Comparison of ENCODE assay signal across 20 mouse cellular contexts in genomic region chr1:24372471-24373258, GRCm38 (mm10).
DNase-seq lines count a peak whose midpoint lies in the region; ATAC-seq and TF ChIP-seq lines count a peak whose summit lies in the region.
"Had no signal": no experiment of that assay in that cellular context is flagged by ENCODE, and none has a peak within 500 bp of the region (broad histone marks: within the 10 kb centered on the region; RNA-seq: fewer than 3 reads in every experiment).

No protein-coding gene starts in this region.

- no peak overlapping the region for H3K9ac ChIP-seq in forebrain, embryonic 11.5 days (ENCODE audit: low read length)
- H3K9ac ChIP-seq in forebrain, postnatal 0 days = no peak overlapping the region
- no peak overlapping the region for H3K9ac ChIP-seq in hindbrain, embryonic 16.5 days (ENCODE audit: low read depth, low read length)
- H3K9ac ChIP-seq in hindbrain, embryonic 12.5 days = no peak overlapping the region
- H3K9ac ChIP-seq: liver, embryonic 15.5 days; lung, embryonic 15.5 days; neural tube, embryonic 12.5 days had no signal

- TF ChIP-seq CTCF in forebrain, postnatal 0 days (IDR thresholded peaks at IDR 0.05; ENCODE audit: low read depth) = no peak

- H3K27me3 ChIP-seq in forebrain, embryonic 11.5 days (ENCODE audit: control insufficient read depth, insufficient read depth, low read length) = no peaks in the 10 kb centered on the region
- H3K27me3 ChIP-seq in forebrain, postnatal 0 days (ENCODE audit: insufficient read depth, low read length) = no peaks in the 10 kb centered on the region
- H3K27me3 ChIP-seq in hindbrain, embryonic 16.5 days (replicated peaks; ENCODE audit: control insufficient read depth, insufficient read depth, low read length) = no peaks in the 10 kb centered on the region
- no peaks in the 10 kb centered on the region for H3K27me3 ChIP-seq in hindbrain, embryonic 12.5 days
- H3K27me3 ChIP-seq: liver, embryonic 15.5 days; lung, embryonic 15.5 days; neural tube, embryonic 12.5 days had no signal

- no peaks in the 10 kb centered on the region for H3K4me1 ChIP-seq in forebrain, embryonic 11.5 days (replicated peaks; ENCODE audit: control insufficient read depth, insufficient read depth, low read length)
- H3K4me1 ChIP-seq in forebrain, postnatal 0 days (ENCODE audit: insufficient read depth) = 0 out of 2 replicates have a peak, but pooled peaks cover 3% of the 10 kb centered on the region
- H3K4me1 ChIP-seq in hindbrain, embryonic 16.5 days (ENCODE audit: control insufficient read depth, insufficient read depth, low read depth, low read length) = peaks cover 2% of the 10 kb centered on the region; the same call in 1 of the 2 replicates
- no peaks in the 10 kb centered on the region for H3K4me1 ChIP-seq in hindbrain, embryonic 12.5 days
- H3K4me1 ChIP-seq: liver, embryonic 15.5 days; neural tube, embryonic 12.5 days had no signal

- no peak for DNase-seq in cerebellum, adult 9-11 months
- DNase-seq in forebrain, embryonic 11.5 days (ENCODE audit: low spot score) = no peak
- DNase-seq in forebrain, postnatal 0 days = no peak
- DNase-seq in brain, adult 2 months (ENCODE audit: low read depth, low spot score) = peak; percentile 29
- DNase-seq in lung, postnatal 25 days (ENCODE audit: low spot score) = no peak
- DNase-seq: adrenal gland, adult 8-10 months; gastrocnemius, postnatal 36 days; kidney, adult 18-20 months; kidney, postnatal 4 days; liver; lung, postnatal 4 days; right cerebral cortex, postnatal 14 days had no signal

- H3K27ac ChIP-seq in forebrain, embryonic 11.5 days (ENCODE audit: low read depth, low read length) = no peak overlapping the region
- no peak overlapping the region for H3K27ac ChIP-seq in forebrain, postnatal 0 days (ENCODE audit: low read depth, low read length)
- H3K27ac ChIP-seq in hindbrain, embryonic 16.5 days (ENCODE audit: low read depth, low read length) = no peak overlapping the region
- H3K27ac ChIP-seq in hindbrain, embryonic 12.5 days = no peak overlapping the region
- H3K27ac ChIP-seq: liver, embryonic 15.5 days; lung, embryonic 15.5 days; neural tube, embryonic 12.5 days had no signal

- no peaks in the 10 kb centered on the region for H3K36me3 ChIP-seq in forebrain, embryonic 11.5 days (ENCODE audit: control insufficient read depth, insufficient read depth, low read length)
- H3K36me3 ChIP-seq in forebrain, postnatal 0 days (ENCODE audit: insufficient read depth) = no peaks in the 10 kb centered on the region
- H3K36me3 ChIP-seq in hindbrain, embryonic 16.5 days (ENCODE audit: control insufficient read depth, insufficient read depth, low read length) = no peaks in the 10 kb centered on the region
- no peaks in the 10 kb centered on the region for H3K36me3 ChIP-seq in hindbrain, embryonic 12.5 days
- H3K36me3 ChIP-seq: liver, embryonic 15.5 days; lung, embryonic 15.5 days; neural tube, embryonic 12.5 days had no signal

- 91% methylated on average over 4 of the region's 4 CpGs for WGBS in forebrain, embryonic 11.5 days
- 73% methylated on average over 4 of the region's 4 CpGs for WGBS in forebrain, postnatal 0 days
- 84% methylated on average over 4 of the region's 4 CpGs for WGBS in hindbrain, embryonic 16.5 days
- 87% methylated on average over 4 of the region's 4 CpGs for WGBS in hindbrain, embryonic 12.5 days

- H3K4me2 ChIP-seq in forebrain, embryonic 11.5 days (ENCODE audit: low read depth, low read length, severe bottlenecking) = no peak overlapping the region
- H3K4me2 ChIP-seq in forebrain, postnatal 0 days (ENCODE audit: low read depth) = no peak overlapping the region
- H3K4me2 ChIP-seq in hindbrain, embryonic 16.5 days (ENCODE audit: low read length) = no peak overlapping the region
- no peak overlapping the region for H3K4me2 ChIP-seq in hindbrain, embryonic 12.5 days (replicated peaks)
- H3K4me2 ChIP-seq: liver, embryonic 15.5 days; lung, embryonic 15.5 days; neural tube, embryonic 12.5 days had no signal

- no peak overlapping the region for H3K4me3 ChIP-seq in forebrain, embryonic 11.5 days (ENCODE audit: low read depth, low read length)
- no peak overlapping the region for H3K4me3 ChIP-seq in forebrain, postnatal 0 days (ENCODE audit: low read depth, low read length)
- H3K4me3 ChIP-seq in hindbrain, embryonic 16.5 days (ENCODE audit: low read length) = no peak overlapping the region
- H3K4me3 ChIP-seq in hindbrain, embryonic 12.5 days = no peak overlapping the region
- H3K4me3 ChIP-seq: liver, embryonic 15.5 days; lung, embryonic 15.5 days; neural tube, embryonic 12.5 days had no signal

- ATAC-seq in cerebellum, adult (ENCODE audit: insufficient number of reproducible peaks, low FRiP score, low TSS enrichment) = peak; percentile 54; the same call in 1 of the 2 replicates
- 0 out of 2 replicates have a peak, but pooled peaks have one; percentile 56 for ATAC-seq in forebrain, embryonic 11.5 days (replicated peaks; ENCODE audit: low FRiP score)
- ATAC-seq in forebrain, postnatal 0 days = no peak
- peak; percentile 52; the same call in 1 of the 2 replicates for ATAC-seq in hindbrain, embryonic 16.5 days
- ATAC-seq in hindbrain, embryonic 12.5 days (ENCODE audit: low FRiP score) = no peak
- ATAC-seq: activated CD4-positive, CD25-positive, alpha-beta regulatory T cell, adult 4 months; inflammation-experienced regulatory T-cells, adult 6 months had no signal

- H3K9me3 ChIP-seq in forebrain, embryonic 11.5 days (ENCODE audit: control insufficient read depth, low read length) = no peaks in the 10 kb centered on the region
- H3K9me3 ChIP-seq in forebrain, postnatal 0 days (ENCODE audit: low read length) = no peaks in the 10 kb centered on the region
- H3K9me3 ChIP-seq in hindbrain, embryonic 16.5 days (ENCODE audit: control insufficient read depth, low read length) = no peaks in the 10 kb centered on the region
- no peaks in the 10 kb centered on the region for H3K9me3 ChIP-seq in hindbrain, embryonic 12.5 days (replicated peaks)
- H3K9me3 ChIP-seq: liver, embryonic 15.5 days; lung, embryonic 15.5 days; neural tube, embryonic 12.5 days had no signal

Comparison
In these comparisons a context has a peak if more than half of its experiments do, and no peak if none do; other contexts are left out.
1. ATAC-seq: peak in cerebellum, adult (single experiment), forebrain, embryonic 11.5 days (single experiment) and hindbrain, embryonic 16.5 days (single experiment); none in forebrain, postnatal 0 days (single experiment) and hindbrain, embryonic 12.5 days (single experiment).